Mouse (Mus musculus): ENCODE measurements at regions not wholly inside any gene's neighbourhood (a gene's known extent, or its start where the extent isn't known, plus 50 kb on each side); places are given as distances from the start of the nearest gene placed in this dataset.

- 71% methylated on average over 1 of the region's 1 CpGs for whole genome bisulfite sequencing
- H3K9me3 ChIP-seq (replicated peaks; ENCODE audit: control insufficient read depth, low read length), result no peaks in the 10 kb centered on the region
- no peak overlapping the region for H3K4me3 ChIP-seq (replicated peaks; ENCODE audit: low read length)
- H3K4me2 ChIP-seq (ENCODE audit: low read depth, low read length), result no peak overlapping the region
- H3K36me3 ChIP-seq (ENCODE audit: control insufficient read depth, insufficient read depth, low read length), result no peaks in the 10 kb centered on the region
- H3K27me3 ChIP-seq (ENCODE audit: control insufficient read depth, insufficient read depth, low read length), result no peaks in the 10 kb centered on the region
- no peak overlapping the region for H3K9ac ChIP-seq (ENCODE audit: low read length)
- no peaks in the 10 kb centered on the region for H3K4me1 ChIP-seq (ENCODE audit: control insufficient read depth, insufficient read depth, low read length)
- ATAC-seq (ENCODE audit: insufficient read depth, low FRiP score), result no peak
- H3K27ac ChIP-seq (ENCODE audit: low read length), result no peak overlapping the region
Measured at GRCm38 (mm10) chr19:54605346-54605745, 521.7 kb downstream of the Gpam start.

GRCm38 (mm10) chr19:54616924-54617323 lies 510.1 kb downstream of the Gpam start:
- H3K27ac ChIP-seq (ENCODE audit: low read length), result no peak overlapping the region
- no peaks in the 10 kb centered on the region for H3K9me3 ChIP-seq (replicated peaks; ENCODE audit: control insufficient read depth, low read length)
- no peak overlapping the region for H3K9ac ChIP-seq (ENCODE audit: low read length)
- ATAC-seq (ENCODE audit: insufficient read depth, low FRiP score), result no peak
- WGBS, result 42% methylated on average over 4 of the region's 4 CpGs
- no peaks in the 10 kb centered on the region for H3K27me3 ChIP-seq (ENCODE audit: control insufficient read depth, insufficient read depth, low read length)
- H3K4me3 ChIP-seq (replicated peaks; ENCODE audit: low read length), result no peak overlapping the region
- no peaks in the 10 kb centered on the region for H3K36me3 ChIP-seq (ENCODE audit: control insufficient read depth, insufficient read depth, low read length)
- H3K4me1 ChIP-seq (ENCODE audit: control insufficient read depth, insufficient read depth, low read length), result no peaks in the 10 kb centered on the region
- no peak overlapping the region for H3K4me2 ChIP-seq (ENCODE audit: low read depth, low read length)
